Comparison of ENCODE assay signal across 8 mouse cellular contexts in genomic region chr10:127534036-127534928, GRCm38 (mm10). TPM values are rescaled to one million over a fixed set of nuclear protein-coding genes. Genes with fewer than 3 reads are reported as not detected.
DNase-seq lines count a peak whose midpoint lies in the region; ATAC-seq and TF ChIP-seq lines count a peak whose summit lies in the region.

TSS of gene Nxph4 (minus strand) at chr10:127534559.

- H3K4me1 ChIP-seq in hindbrain, embryonic 12.5 days = peaks cover 79% of the 10 kb centered on the region
- peaks cover 11% of the 10 kb centered on the region; the same call in 1 of the 2 replicates for H3K4me1 ChIP-seq in stomach, embryonic 14.5 days (ENCODE audit: control insufficient read depth, insufficient read depth, low read length)

- DNase-seq in layer of hippocampus, adult 2 months (ENCODE audit: low spot score in 2 of 2) = no peak
- DNase-seq in layer of hippocampus, postnatal 10 days (ENCODE audit: low spot score in 2 of 2) = no peak
- DNase-seq in adrenal gland, postnatal 36 days = peak; percentile 48 to 65
- peak; percentile 39 for DNase-seq in liver
- DNase-seq in right cerebral cortex, postnatal 14 days = no peak
- DNase-seq in layer of hippocampus, adult 9-10 months (ENCODE audit: low spot score) = no peak

- H3K4me3 ChIP-seq in layer of hippocampus, adult 2 months = peak within 1 kb of the TSS; percentile 47
- peak within 1 kb of the TSS; percentile 57 for H3K4me3 ChIP-seq in hindbrain, embryonic 12.5 days
- H3K4me3 ChIP-seq in stomach, embryonic 14.5 days (ENCODE audit: low read depth, low read length) = peak within 1 kb of the TSS; percentile 45

- no peak for TF ChIP-seq CTCF in layer of hippocampus, adult 2 months (conservative IDR thresholded peaks at IDR 0.05)

- peaks cover 78% of the 10 kb centered on the region for H3K27me3 ChIP-seq in hindbrain, embryonic 12.5 days
- H3K27me3 ChIP-seq in stomach, embryonic 14.5 days (ENCODE audit: control insufficient read depth, insufficient read depth, low read length) = peaks cover 66% of the 10 kb centered on the region

- peak within 1 kb of the TSS; percentile 82 for H3K4me2 ChIP-seq in hindbrain, embryonic 12.5 days (replicated peaks)
- H3K4me2 ChIP-seq in stomach, embryonic 14.5 days (replicated peaks; ENCODE audit: low read depth, low read length) = peak within 1 kb of the TSS; percentile 68

- no peak within 1 kb of the TSS for H3K27ac ChIP-seq in layer of hippocampus, adult 2 months
- H3K27ac ChIP-seq in hindbrain, embryonic 12.5 days = peak within 1 kb of the TSS; percentile 88
- H3K27ac ChIP-seq in stomach, embryonic 14.5 days (ENCODE audit: low read length) = no peak within 1 kb of the TSS

- no peaks in the 10 kb centered on the region for H3K9me3 ChIP-seq in hindbrain, embryonic 12.5 days (replicated peaks)
- H3K9me3 ChIP-seq in stomach, embryonic 14.5 days (ENCODE audit: control insufficient read depth, low read depth, low read length) = no peaks in the 10 kb centered on the region

- no peak for ATAC-seq in hindbrain, embryonic 12.5 days (ENCODE audit: low FRiP score)
- ATAC-seq in stomach, embryonic 14.5 days (ENCODE audit: insufficient number of reproducible peaks, insufficient read depth, low FRiP score, low read depth) = 0 out of 2 replicates have a peak, but pooled peaks have one; percentile 35

- peak within 1 kb of the TSS; percentile 81 for H3K9ac ChIP-seq in hindbrain, embryonic 12.5 days
- H3K9ac ChIP-seq in stomach, embryonic 14.5 days (replicated peaks; ENCODE audit: low read depth, low read length) = no peak within 1 kb of the TSS; the same call in 1 of the 2 replicates

- under 1% methylated on average over 49 of the region's 78 CpGs for WGBS in hindbrain, embryonic 12.5 days
- under 1% methylated on average over 70 of the region's 78 CpGs for whole genome bisulfite sequencing in stomach, embryonic 14.5 days

- peaks cover 9% of the 10 kb centered on the region for H3K36me3 ChIP-seq in hindbrain, embryonic 12.5 days
- H3K36me3 ChIP-seq in stomach, embryonic 14.5 days (ENCODE audit: control insufficient read depth, insufficient read depth, low read length) = peaks cover 12% of the 10 kb centered on the region; the same call in 1 of the 2 replicates

RNA-seq across cellular contexts. Expression of gene Nxph4, which starts in this region (rescaled TPM):
- 1 to 10 TPM; 1.2 to 1.6 TPM for total RNA-seq in layer of hippocampus, adult 2 months (2021)
- total RNA-seq in layer of hippocampus, postnatal 10 days (2021) = 1 to 10 TPM; 5.2 to 6.5 TPM
- total RNA-seq in adrenal gland, postnatal 36 days (2021) = 1 to 10 TPM; 5.0 to 6.3 TPM
- polyA plus RNA-seq in hindbrain, embryonic 12.5 days (2016; fragmentation: Nextera tagmentation; extraction: Ambion mirVana) = 101 and 109 TPM in 2 replicates
- 3.8 and 4.8 TPM in 2 replicates for polyA plus RNA-seq in stomach, embryonic 14.5 days (2014; fragmentation: Nextera tagmentation; extraction: Ambion mirVana)

Comparison
In these comparisons a context has a peak if more than half of its experiments do, and no peak if none do; other contexts are left out.
1. RNA of gene Nxph4 (polyA plus RNA-seq): 101 to 109 TPM in hindbrain, embryonic 12.5 days; 3.8 to 4.8 TPM in stomach, embryonic 14.5 days; every median in the first group is over 10 times any median in the second.
2. DNase-seq: peak in adrenal gland, postnatal 36 days (2 of 2) and liver (single experiment); none in layer of hippocampus, adult 2 months (0 of 2), layer of hippocampus, postnatal 10 days (0 of 2), right cerebral cortex, postnatal 14 days (single experiment) and layer of hippocampus, adult 9-10 months (single experiment).
3. Peak in every context shown above with its lines, with median percentiles within 50 percentile points of each other: H3K4me3 ChIP-seq.